Mouse (Mus musculus) heart, postnatal 0 days (tissue): ENCODE results near the gene Chmp2a. TPM values are rescaled to one million over a fixed set of nuclear protein-coding genes. Genes with fewer than 3 reads are reported as not detected.

Source experiments
- ATAC-seq: fragments of 200-750 bp; cut with Nextera tagmentation; 2 replicates; pipeline ENCODE4 v1.8.0; 2017; ENCODE audit warnings: low read depth, moderate number of reproducible peaks, moderate library complexity; ENCODE audit not compliant: insufficient read depth
- DNase-seq: peaks from one replicate; pipeline ENCODE4 v3.0.0-alpha.2; 2016; ENCODE audit warnings: low spot score
- H3K27ac ChIP-seq: fragments of 300-500 bp; sonication (generic); 2 replicates; pipeline ENCODE4 v1.5.1; 2014; ENCODE audit warnings: low read depth, mild to moderate bottlenecking
- H3K27me3 ChIP-seq: fragments of 300-500 bp; sonication (generic); 2 replicates; pipeline ENCODE4 v1.6.1; 2014; ENCODE audit warnings: low read length, mixed read lengths; ENCODE audit not compliant: control insufficient read depth, insufficient read depth
- H3K36me3 ChIP-seq: fragments of 300-500 bp; sonication (generic); replicated peaks from 2 replicates; pipeline ENCODE4 v1.6.1; 2014; ENCODE audit warnings: low read length, mixed read lengths; ENCODE audit not compliant: control insufficient read depth, insufficient read depth
- H3K4me1 ChIP-seq: fragments of 300-500 bp; sonication (generic); 2 replicates; pipeline ENCODE4 v1.6.1; 2014; ENCODE audit warnings: antibody characterized with exemption; ENCODE audit not compliant: control insufficient read depth, insufficient read depth
- H3K4me2 ChIP-seq: fragments of 300-500 bp; sonication (generic); 2 replicates; pipeline ENCODE4 v1.6.1; 2014; ENCODE audit warnings: low read depth, mild to moderate bottlenecking, low read length, moderate library complexity
- H3K4me3 ChIP-seq: fragments of 300-500 bp; sonication (generic); 2 replicates; pipeline ENCODE4 v1.5.1; 2014; ENCODE audit warnings: low read depth, low read length
- H3K9ac ChIP-seq: fragments of 300-500 bp; sonication (generic); replicated peaks from 2 replicates; pipeline ENCODE4 v1.6.1; 2014; ENCODE audit warnings: low read depth, low read length, mixed read lengths
- H3K9me3 ChIP-seq: fragments of 300-500 bp; sonication (generic); replicated peaks from 2 replicates; pipeline ENCODE4 v1.6.1; 2016; ENCODE audit warnings: low read length; ENCODE audit not compliant: control insufficient read depth
- CTCF ChIP-seq: IDR thresholded peaks from 2 replicates; pipeline ENCODE4 v1.5.1; 2016; ENCODE audit warnings: antibody characterized with exemption, control low read depth, low read depth
- EP300 ChIP-seq: IDR thresholded peaks from 2 replicates; pipeline ENCODE4 v1.6.1; 2016; ENCODE audit warnings: antibody characterized with exemption, low read depth
- WGBS: fragments of 180-500 bp; shearing (Covaris S2); extraction: QIAGEN DNeasy Blood & Tissue Kit; methylation state at CpG from one replicate; pipeline ENCODE4 v1.1.7; 2014; 5-methylcytosine and 5-hydroxymethylcytosine counted together
- polyA plus RNA-seq: library from polyadenylated mRNA; unstranded; fragments of >200 nt; fragmentation: Nextera tagmentation; extraction: Ambion mirVana; gene quantifications from 2 replicates; pipeline ENCODE4 v1.2.1, GENCODE M21; 2015
- total RNA-seq: library from RNA; depleted of rRNA; stranded (reverse); fragments of >200 nt; gene quantifications from 2 replicates; pipeline ENCODE4 v1.2.3, GENCODE M21; 2014; ENCODE audit warnings: low replicate concordance

The Chmp2a gene
- total and polyA plus RNA-seq, 2 experiments from 2014 or later, result 48.2 to 181 TPM

GRCm38 (mm10) chr7:12998053-12998452 lies 36.6 kb downstream of the Chmp2a start, which contains the start of gene Slc27a5:
Gene Slc27a5 (minus strand): TSS chr7:12998192.
- no peaks in the 10 kb centered on the region for H3K36me3 ChIP-seq
- H3K4me3 ChIP-seq, result no peak within 1 kb of the TSS
- no peaks in the 10 kb centered on the region for H3K9me3 ChIP-seq
- WGBS, result 57% methylated on average over 5 of the region's 5 CpGs
- H3K27ac ChIP-seq, result no peak within 1 kb of the TSS
- H3K4me2 ChIP-seq, result no peak within 1 kb of the TSS
- ATAC-seq, result no peak
- H3K9ac ChIP-seq, result no peak within 1 kb of the TSS
- no peaks in the 10 kb centered on the region for H3K27me3 ChIP-seq
- DNase-seq, result no peak
- TF ChIP-seq EP300, result no peak
- no peak for TF ChIP-seq CTCF
- no peaks in the 10 kb centered on the region for H3K4me1 ChIP-seq

GRCm38 (mm10) chr7:12997230-12997629 lies 37.4 kb downstream of the Chmp2a start:
- Histone ChIP-seq H3K4me2 (no peak overlapping the region), H3K4me3 (no peak overlapping the region), H3K36me3 (no peaks in the 10 kb centered on the region), H3K9ac (no peak overlapping the region), H3K27me3 (no peaks in the 10 kb centered on the region), H3K4me1 (no peaks in the 10 kb centered on the region), H3K9me3 (no peaks in the 10 kb centered on the region), H3K27ac (no peak overlapping the region)
- no peak for ATAC-seq
- 54% methylated on average over 5 of the region's 5 CpGs for WGBS
- no peak for TF ChIP-seq EP300
- TF ChIP-seq CTCF, result no peak
- no peak for DNase-seq

- no peaks in the 10 kb centered on the region for H3K36me3 ChIP-seq
- no peak for TF ChIP-seq EP300
Observed at GRCm38 (mm10) chr7:12995862-12996261, 38.7 kb downstream of the Chmp2a start.

GRCm38 (mm10) chr7:12993148-12993547 lies 41.5 kb downstream of the Chmp2a start:
- H3K27ac ChIP-seq, result no peak overlapping the region
- no peaks in the 10 kb centered on the region for H3K27me3 ChIP-seq
- H3K4me1 ChIP-seq, result no peaks in the 10 kb centered on the region
- ATAC-seq (no peak), DNase-seq (no peak)
- no peak overlapping the region for H3K4me3 ChIP-seq
- WGBS, result 75% methylated on average over 10 of the region's 10 CpGs
- no peaks in the 10 kb centered on the region for H3K36me3 ChIP-seq
- TF ChIP-seq EP300 (no peak), CTCF (no peak)
- H3K9me3 ChIP-seq, result no peaks in the 10 kb centered on the region
- no peak overlapping the region for H3K4me2 ChIP-seq
- H3K9ac ChIP-seq, result no peak overlapping the region

More at GRCm38 (mm10) chr7:12995862-12996261, 38.7 kb downstream of the Chmp2a start:
- Histone ChIP-seq H3K4me3 (no peak overlapping the region), H3K4me1 (no peaks in the 10 kb centered on the region), H3K27ac (no peak overlapping the region), H3K4me2 (no peak overlapping the region), H3K27me3 (no peaks in the 10 kb centered on the region), H3K9me3 (no peaks in the 10 kb centered on the region), H3K9ac (no peak overlapping the region)
- ATAC-seq (no peak), DNase-seq (no peak)

GRCm38 (mm10) chr7:12992222-12992621 lies 42.4 kb downstream of the Chmp2a start:
- Histone ChIP-seq H3K27me3 (no peaks in the 10 kb centered on the region), H3K4me1 (no peaks in the 10 kb centered on the region), H3K36me3 (no peaks in the 10 kb centered on the region), H3K9ac (no peak overlapping the region), H3K4me3 (no peak overlapping the region), H3K27ac (no peak overlapping the region), H3K9me3 (no peaks in the 10 kb centered on the region), H3K4me2 (no peak overlapping the region)
- no peak for DNase-seq
- no peak for ATAC-seq
- WGBS, result 5% methylated on average over 3 of the region's 3 CpGs
- TF ChIP-seq CTCF (peak; percentile 34), EP300 (no peak)

- TF ChIP-seq EP300, result no peak
- no peak for TF ChIP-seq CTCF
- no peak for ATAC-seq
- no peak overlapping the region for H3K9ac ChIP-seq
- DNase-seq, result no peak
- no peak overlapping the region for H3K4me3 ChIP-seq
- 73% methylated on average over 8 of the region's 8 CpGs for WGBS
- no peak overlapping the region for H3K27ac ChIP-seq
- no peaks in the 10 kb centered on the region for H3K9me3 ChIP-seq
- H3K4me2 ChIP-seq, result no peak overlapping the region
- H3K4me1 ChIP-seq, result no peaks in the 10 kb centered on the region
- H3K36me3 ChIP-seq, result no peaks in the 10 kb centered on the region
- H3K27me3 ChIP-seq, result no peaks in the 10 kb centered on the region
Observed at GRCm38 (mm10) chr7:12987409-12988189, 47.0 kb downstream of the Chmp2a start.
